Mouse (Mus musculus) urinary bladder, postnatal 14 days (tissue): ENCODE results near the gene Dmkn.
A peak's percentile ranks its signal among the peaks of the same experiment; 100 is the strongest.
"Not testable (repeated sequence)": the region's sequence is repeated elsewhere in the genome, so short reads cannot be mapped to it uniquely, and the experiment has no call there.

ENCODE experiments used
- DNase-seq: peaks from one replicate; pipeline ENCODE4 v3.0.0; 2021; ENCODE audit warnings: low spot score

Dmkn gene

DNA sequence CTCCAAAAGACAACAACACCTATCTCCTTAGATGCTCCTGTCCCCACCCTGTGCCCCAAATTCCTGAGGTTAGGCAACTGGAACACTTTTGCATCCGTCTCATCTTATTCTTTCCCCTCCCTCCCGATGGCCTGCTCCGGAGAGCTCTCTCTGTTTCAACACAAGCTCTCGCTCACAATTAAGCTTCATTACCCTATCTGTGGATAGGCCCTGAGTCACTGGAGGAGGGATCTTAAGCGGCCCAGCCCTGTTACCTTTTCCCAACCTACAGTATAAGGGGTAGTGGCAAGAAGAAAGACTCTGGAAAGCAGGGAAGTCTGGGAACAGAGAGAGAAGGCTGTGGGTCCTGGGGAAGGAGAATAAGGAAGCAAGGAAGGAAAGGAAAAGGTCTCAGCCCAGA lies at the start of gene Dmkn:
Gene Dmkn (plus strand): TSS at position 301 of the 400 bp plus-strand sequence.
- no peak for DNase-seq

- peak; percentile 53 for DNase-seq
These were observed 46.4 kb upstream of the Dmkn start for GRCm38 (mm10) chr7:30717006-30717715.

DNA sequence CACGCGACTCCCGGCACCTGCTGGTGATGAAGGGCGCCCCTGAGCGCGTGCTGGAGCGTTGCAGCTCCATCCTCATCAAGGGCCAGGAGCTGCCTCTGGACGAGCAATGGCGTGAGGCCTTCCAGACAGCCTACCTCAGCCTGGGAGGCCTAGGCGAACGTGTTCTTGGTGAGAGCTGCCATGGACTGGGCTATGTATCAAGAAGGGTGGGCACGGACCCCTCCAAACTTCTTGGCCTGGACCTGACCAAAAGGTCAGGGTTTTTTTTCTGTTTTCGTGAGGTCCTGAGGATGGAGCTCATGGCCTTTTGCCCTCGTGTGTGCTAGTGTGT lies 45.9 kb upstream of the Dmkn start:
- no peak for DNase-seq

DNA sequence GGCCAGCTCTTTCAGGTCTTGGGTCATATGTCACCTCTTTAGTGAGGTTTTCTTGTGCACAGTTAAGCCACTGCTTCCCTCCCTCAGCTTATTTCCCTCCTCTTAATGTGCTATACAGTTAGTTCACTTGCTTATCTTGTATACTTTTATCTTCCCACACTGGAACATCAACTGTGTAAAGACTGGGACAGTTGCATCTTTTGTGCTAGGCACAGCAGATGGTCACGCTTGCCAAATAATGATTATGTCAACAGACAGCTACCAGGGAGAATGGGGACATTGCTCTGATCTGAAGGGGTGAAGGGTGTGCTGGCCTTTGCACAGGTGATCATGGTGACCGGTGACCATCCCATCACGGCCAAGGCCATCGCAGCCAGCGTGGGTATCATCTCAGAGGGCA lies 43.9 kb upstream of the Dmkn start:
- no peak for DNase-seq

- no peak for DNase-seq
These were observed 42.3 kb upstream of the Dmkn start for GRCm38 (mm10) chr7:30721286-30721685.

GRCm38 (mm10) chr7:30723274-30723953 lies 40.1 kb upstream of the Dmkn start:
- DNase-seq, result no peak

- no peak for DNase-seq
These were observed 35.3 kb upstream of the Dmkn start for GRCm38 (mm10) chr7:30728214-30728613.

GRCm38 (mm10) chr7:30728739-30729395 lies 34.7 kb upstream of the Dmkn start:
- DNase-seq, result no peak

- DNase-seq, result peak; percentile 95
These were observed 34.0 kb upstream of the Dmkn start, which contains the start of gene Tmem147 for GRCm38 (mm10) chr7:30729396-30730063. Gene Tmem147 (minus strand): TSS chr7:30729540.

- not testable (repeated sequence) for DNase-seq
These were observed 33.4 kb upstream of the Dmkn start for GRCm38 (mm10) chr7:30730064-30730722.

GRCm38 (mm10) chr7:30736211-30736610 lies 27.3 kb upstream of the Dmkn start:
- DNase-seq, result no peak

DNA sequence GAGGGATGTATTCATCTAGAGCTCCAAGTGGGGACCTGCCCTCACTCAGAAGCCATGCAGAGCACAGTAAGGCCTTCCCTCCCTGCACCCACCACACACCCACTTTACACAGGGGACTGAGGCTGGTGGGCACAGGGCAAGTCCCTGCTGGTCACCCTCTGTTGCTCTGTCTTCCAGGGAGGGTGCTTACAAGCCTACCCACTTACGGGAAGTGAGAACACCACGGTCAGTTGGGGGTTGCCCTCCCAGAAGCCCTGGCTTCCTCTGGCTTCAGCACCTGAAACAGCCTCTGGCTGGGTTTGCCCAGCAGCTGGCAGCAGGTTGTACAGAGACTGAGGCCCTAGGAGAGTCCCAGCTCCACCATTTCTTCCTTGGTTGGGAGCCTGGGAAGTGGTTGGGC lies 21.0 kb upstream of the Dmkn start:
- not testable (repeated sequence) for DNase-seq

DNA sequence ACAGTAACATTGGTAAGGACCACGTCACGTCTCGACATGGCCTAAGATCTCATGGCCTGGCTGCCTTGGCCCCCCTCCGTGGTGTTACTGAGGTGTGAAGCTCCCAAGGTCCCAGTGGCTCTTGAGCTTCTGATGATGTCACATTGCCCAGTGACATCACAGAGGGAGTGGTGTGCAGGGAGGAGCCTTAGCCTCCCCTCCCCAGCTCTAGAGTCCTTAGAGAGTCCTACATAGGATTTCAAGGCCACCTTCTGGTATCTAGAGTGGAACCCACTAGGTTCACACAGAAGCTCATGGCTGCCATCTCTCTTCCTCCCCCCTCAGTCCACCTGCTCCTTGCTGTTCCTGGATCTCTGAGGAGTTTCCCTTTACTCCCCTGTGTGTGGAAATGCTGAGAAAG lies 19.9 kb upstream of the Dmkn start, which contains the start of gene Gapdhs:
Gene Gapdhs (minus strand): TSS at position 65 of the 400 bp plus-strand sequence.
- DNase-seq, result not testable (repeated sequence)

GRCm38 (mm10) chr7:30744022-30744598 lies 19.4 kb upstream of the Dmkn start:
- DNase-seq, result peak; percentile 63

- DNase-seq, result peak; percentile 24
These were observed 15.9 kb upstream of the Dmkn start for GRCm38 (mm10) chr7:30747525-30748204.

- peak; percentile 67 for DNase-seq
These were observed 13.5 kb upstream of the Dmkn start for GRCm38 (mm10) chr7:30749824-30750606.

DNA sequence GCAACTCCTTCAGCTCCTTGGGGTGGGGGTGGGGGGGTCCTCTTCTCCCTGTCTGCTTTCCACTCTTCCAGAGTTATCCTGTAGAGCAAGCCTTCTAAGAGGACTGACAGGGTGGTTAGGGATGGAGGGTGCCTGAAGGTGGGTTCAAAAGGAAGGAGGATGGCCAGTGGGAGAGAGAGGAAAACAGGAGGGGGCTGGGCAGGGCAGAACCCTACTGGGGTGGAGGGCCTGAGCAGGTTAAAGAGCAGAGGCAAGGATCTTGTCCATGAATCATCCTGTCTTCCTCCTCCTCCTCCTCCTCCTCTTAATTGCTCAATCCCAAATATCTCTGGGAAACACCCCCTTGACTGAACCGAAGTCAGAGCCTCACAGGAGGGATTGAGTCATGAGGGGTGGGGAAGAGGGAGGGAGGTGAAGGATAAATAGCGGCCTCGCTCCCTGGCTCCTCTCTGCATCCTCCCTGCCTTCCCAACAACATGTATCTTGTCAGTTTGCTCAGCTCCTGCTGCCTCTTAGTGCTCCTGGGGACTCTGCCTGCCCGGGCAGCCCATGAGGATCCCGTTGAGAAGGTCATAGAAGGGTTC lies 12.4 kb upstream of the Dmkn start, which contains the start of gene Sbsn:
Gene Sbsn (plus strand): TSS at position 386 of the 584 bp plus-strand sequence.
- DNase-seq, result peak; percentile 24

- no peak for DNase-seq
These were observed 6.6 kb upstream of the Dmkn start for GRCm38 (mm10) chr7:30757001-30757400.

DNA sequence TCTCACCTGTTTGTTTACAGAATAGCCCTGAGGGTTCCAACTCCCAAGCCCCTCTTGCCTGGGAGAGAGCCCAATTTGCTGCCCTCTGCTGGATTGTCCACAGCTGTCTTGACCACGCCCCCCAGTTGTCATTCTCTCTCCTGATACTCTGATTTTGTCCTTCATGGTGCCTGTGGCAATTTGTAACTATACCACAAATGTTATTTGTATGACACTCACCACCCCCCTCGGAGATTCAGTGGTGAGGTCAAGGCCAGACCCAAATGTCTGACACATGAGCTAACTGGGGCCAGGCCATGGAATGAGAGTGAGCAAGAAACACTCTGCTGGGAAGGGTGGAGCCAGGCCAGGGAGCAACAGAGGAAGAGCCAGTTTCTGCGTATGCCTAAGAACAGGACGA lies 4.7 kb upstream of the Dmkn start:
- DNase-seq, result peak; percentile 41
